Mouse (Mus musculus): ENCODE measurements around the gene Ddb1.
"Not testable (repeated sequence)": the region's sequence is repeated elsewhere in the genome, so short reads cannot be mapped to it uniquely, and the experiment has no call there.

The Ddb1 gene

DNA sequence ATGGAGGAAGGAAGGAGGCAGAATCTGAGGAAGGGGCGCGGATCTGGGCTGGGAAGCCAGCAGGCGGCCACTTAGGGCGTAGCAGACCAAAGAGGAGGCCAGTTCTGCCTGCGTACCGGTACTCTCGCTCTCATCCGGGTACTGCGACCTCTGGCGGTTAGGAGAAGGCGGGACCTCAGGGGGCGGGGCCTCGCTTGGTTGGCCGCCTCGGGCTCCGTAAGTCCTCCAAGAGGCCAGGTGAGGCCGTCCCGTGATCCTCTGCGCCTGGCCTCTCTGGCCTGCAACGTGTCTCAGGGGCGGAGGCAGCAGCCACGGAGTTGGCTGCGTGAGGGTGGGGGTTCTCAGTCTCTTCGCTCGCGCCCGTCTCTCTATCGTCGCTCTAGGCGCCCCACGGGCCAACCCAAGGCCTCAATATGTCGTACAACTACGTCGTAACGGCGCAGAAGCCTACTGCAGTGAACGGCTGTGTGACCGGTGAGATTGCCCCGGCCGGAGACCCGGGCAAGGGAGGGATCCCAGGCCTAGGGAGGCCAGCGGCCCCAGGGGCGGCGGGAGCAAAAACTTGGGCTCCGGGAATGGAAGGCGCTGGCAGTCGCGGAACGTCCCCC is at the start of gene Ddb1, which contains the start of gene Tkfc:
Ddb1 (plus strand) TSS at position 35 of the 608 bp plus-strand sequence.
Tkfc (minus strand) TSS at position 362 of the 608 bp plus-strand sequence.
- DNase-seq (ENCODE audit: low read depth, low spot score) = peak; percentile 99

GRCm38 (mm10) chr19:10555624-10556510 is 49.3 kb upstream of the Ddb1 start, which contains the start of gene Tmem216:
Gene Tmem216 (minus strand): TSS chr19:10556238.
- DNase-seq (ENCODE audit: low read depth, low spot score) = peak; percentile 78

GRCm38 (mm10) chr19:10557001-10557400 is 48.1 kb upstream of the Ddb1 start:
- DNase-seq (ENCODE audit: low read depth, low spot score) = no peak

GRCm38 (mm10) chr19:10557430-10557829 is 47.7 kb upstream of the Ddb1 start:
- DNase-seq (ENCODE audit: low read depth, low spot score) = no peak

GRCm38 (mm10) chr19:10557837-10558375 is 47.2 kb upstream of the Ddb1 start:
- DNase-seq (ENCODE audit: low read depth, low spot score) = not testable (repeated sequence)

GRCm38 (mm10) chr19:10560108-10560507 is 45.0 kb upstream of the Ddb1 start:
- DNase-seq (ENCODE audit: low read depth, low spot score) = peak; percentile 93

GRCm38 (mm10) chr19:10561558-10562314 is 43.4 kb upstream of the Ddb1 start:
- DNase-seq (ENCODE audit: low read depth, low spot score) = peak; percentile 97

GRCm38 (mm10) chr19:10562351-10562750 is 42.8 kb upstream of the Ddb1 start:
- DNase-seq (ENCODE audit: low read depth, low spot score) = peak; percentile 59

- no peak for DNase-seq (ENCODE audit: low read depth, low spot score)
These were observed 40.8 kb upstream of the Ddb1 start for GRCm38 (mm10) chr19:10564278-10564677.

- DNase-seq (ENCODE audit: low read depth, low spot score) = peak; percentile 65
These were observed 39.9 kb upstream of the Ddb1 start for GRCm38 (mm10) chr19:10565217-10565616.

GRCm38 (mm10) chr19:10569627-10570026 is 35.5 kb upstream of the Ddb1 start:
- DNase-seq (ENCODE audit: low read depth, low spot score) = peak; percentile 78

DNA sequence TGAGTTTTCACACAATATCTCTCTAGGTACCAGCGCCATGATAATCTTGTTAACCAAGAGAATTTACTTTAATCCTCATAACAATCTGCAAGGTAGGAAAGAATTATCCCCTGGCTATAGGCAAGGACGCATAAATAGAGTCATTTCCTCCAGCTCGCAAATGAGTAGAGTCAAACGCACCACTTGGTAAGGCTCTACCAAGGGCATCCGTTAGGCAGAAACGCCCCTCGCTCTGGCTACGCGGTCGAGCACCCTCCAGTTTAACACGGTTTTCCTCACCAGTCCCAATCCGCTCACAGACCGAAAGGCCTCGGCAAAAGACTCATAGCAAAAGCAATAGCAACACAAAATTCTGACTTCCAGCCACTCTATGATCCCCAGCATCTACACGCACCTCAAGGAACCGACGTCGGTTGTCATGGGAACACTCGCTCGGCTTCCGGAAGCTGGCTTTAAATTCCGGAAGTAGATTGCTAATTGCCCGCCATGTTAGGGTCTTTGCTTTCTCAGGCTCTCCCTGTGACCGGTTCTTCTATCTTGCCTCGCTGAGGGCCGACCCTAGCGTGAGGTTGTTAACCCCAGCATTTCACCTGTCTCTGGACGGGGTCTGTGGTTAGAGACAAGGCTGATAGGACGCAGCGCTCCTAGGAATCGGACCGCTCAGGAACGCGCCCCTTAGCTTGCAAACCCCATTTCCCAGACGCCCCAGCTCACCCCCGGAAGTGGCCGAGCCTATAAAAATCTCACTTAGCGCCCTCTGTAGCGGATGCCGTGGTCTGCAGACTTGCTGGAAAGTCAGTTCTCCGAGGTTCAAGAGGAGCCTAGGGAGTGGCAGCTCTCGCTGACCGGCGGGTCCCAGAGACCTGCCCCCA is 28.2 kb upstream of the Ddb1 start, which contains the start of the genes Cyb561a3 and Tmem138:
Cyb561a3 (plus strand) TSS at position 483 of the 872 bp plus-strand sequence.
Tmem138 (minus strand) TSS at position 673 of the 872 bp plus-strand sequence.
- peak; percentile 98 for DNase-seq (ENCODE audit: low read depth, low spot score)

DNA sequence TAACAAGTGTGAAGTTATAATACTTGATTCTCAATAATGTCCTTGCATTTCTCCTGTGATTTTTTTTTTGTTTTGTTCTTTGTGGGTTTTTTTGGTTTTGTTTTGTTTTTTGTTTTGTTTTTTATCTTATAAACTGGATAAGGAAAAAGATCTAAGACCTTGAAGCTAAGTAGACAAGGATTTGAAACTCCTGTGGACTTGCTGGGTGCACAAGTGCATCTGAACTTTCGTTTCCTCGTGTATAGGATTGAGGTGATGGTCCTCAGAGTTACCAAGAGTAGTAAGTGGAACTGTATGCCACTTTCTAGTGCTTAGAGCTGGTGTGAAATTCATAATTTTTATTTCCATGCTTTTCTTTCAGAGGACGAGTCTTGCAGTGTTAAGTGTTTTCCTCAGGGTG is 25.0 kb upstream of the Ddb1 start:
- no peak for DNase-seq (ENCODE audit: low read depth, low spot score)

GRCm38 (mm10) chr19:10580761-10581160 is 24.4 kb upstream of the Ddb1 start:
- no peak for DNase-seq (ENCODE audit: low read depth, low spot score)

DNA sequence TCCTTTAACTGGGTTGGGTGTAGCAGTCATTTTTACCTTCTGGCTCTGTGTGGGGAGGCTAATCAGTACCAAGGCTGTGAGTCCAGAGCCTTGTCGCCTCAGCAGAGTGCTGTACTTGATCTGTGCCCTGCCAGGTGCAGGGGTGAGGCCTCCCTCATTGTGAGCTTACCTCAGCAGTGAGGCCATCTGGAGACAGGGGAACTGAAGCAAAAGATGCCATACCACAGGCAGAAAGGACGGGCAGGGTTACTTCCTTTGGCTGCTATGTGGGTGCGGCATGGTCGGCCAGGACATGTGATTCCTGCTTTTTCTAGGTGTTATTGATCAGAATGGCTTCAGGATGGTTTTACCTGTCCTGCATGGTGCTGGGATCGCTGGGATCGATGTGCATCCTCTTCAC is 23.1 kb upstream of the Ddb1 start:
- no peak for DNase-seq (ENCODE audit: low read depth, low spot score)

- no peak for DNase-seq (ENCODE audit: low read depth, low spot score)
These were observed 21.5 kb upstream of the Ddb1 start for GRCm38 (mm10) chr19:10583550-10584146.

DNA sequence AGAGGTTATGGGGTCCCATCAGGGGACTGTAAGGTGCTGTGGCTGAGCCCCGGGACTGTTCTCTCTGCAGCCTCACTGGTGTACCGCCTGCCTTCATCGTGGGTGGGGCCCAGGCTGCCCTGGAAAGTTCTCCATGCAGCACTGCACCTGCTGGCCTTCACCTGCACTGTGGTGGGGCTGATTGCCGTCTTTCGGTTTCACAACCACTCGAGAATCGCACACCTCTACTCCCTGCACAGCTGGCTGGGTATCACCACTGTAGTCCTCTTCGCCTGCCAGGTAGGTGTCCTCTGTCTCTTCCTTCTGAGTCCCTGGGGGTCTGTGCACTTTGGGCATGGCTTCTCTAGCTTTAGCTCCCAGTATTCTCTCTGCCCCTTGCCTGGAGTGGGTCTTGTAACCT is 20.0 kb upstream of the Ddb1 start:
- no peak for DNase-seq (ENCODE audit: low read depth, low spot score)

DNA sequence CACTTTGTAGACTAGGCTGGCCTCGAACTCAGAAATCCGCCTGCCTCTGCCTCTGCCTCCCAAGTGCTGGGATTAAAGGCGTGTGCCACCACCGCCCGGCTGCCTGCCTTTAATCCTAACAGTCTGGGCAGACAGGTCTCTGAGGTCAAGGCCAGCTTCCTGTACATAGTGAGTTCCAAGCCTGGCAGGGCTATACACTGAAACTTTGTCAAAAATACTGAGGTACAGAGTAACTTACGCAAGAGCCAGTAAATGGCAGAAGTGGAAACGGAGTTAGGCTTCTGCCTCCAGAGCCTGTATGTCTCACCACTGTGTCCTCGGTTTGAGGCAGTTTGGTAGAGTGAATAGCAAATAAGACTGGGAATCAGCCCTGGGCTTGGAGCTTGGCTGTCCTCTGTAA is 17.9 kb upstream of the Ddb1 start:
- no peak for DNase-seq (ENCODE audit: low read depth, low spot score)

GRCm38 (mm10) chr19:10589127-10589857 is 15.8 kb upstream of the Ddb1 start:
- no peak for DNase-seq (ENCODE audit: low read depth, low spot score)

All from 3T3-L1 (cell line).